In the genomic region with DNA sequence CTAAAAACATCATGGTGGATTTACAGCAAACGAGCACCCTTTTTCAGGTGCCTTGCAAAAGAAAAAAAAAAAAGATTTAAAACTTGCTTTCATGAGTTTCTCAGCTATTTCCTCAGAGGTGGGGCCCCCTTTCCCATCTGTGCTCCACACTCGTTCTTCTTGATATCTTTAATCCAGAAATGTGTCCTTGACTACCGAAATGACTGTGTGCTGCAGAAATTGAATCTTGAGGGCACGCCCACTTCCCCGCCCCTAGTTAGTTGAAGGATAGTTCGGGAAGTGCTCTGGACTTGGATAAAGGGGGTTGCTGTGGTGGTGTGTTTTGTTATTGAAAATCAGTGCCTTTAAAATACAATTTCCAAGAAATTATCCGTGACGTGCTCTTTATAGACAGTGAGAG, we compare ENCODE assay signal across 8 mouse cellular contexts. TPM values are rescaled to one million over a fixed set of nuclear protein-coding genes. Genes with fewer than 3 reads are reported as not detected.
DNase-seq lines count a peak whose midpoint lies in the region; ATAC-seq and TF ChIP-seq lines count a peak whose summit lies in the region.

No protein-coding gene starts in this region.

- peaks cover 9% of the 10 kb centered on the region for H3K4me1 ChIP-seq in forebrain, embryonic 11.5 days (replicated peaks; ENCODE audit: control insufficient read depth, insufficient read depth, low read length)
- H3K4me1 ChIP-seq in stomach, embryonic 14.5 days (ENCODE audit: control insufficient read depth, insufficient read depth, low read length): peaks cover 11% of the 10 kb centered on the region

- peak overlapping the region; percentile 63 for H3K4me2 ChIP-seq in forebrain, embryonic 11.5 days (ENCODE audit: low read depth, low read length, severe bottlenecking)
- peak overlapping the region; percentile 62 for H3K4me2 ChIP-seq in stomach, embryonic 14.5 days (replicated peaks; ENCODE audit: low read depth, low read length)

- H3K36me3 ChIP-seq in forebrain, embryonic 11.5 days (ENCODE audit: control insufficient read depth, insufficient read depth, low read length): no peaks in the 10 kb centered on the region
- no peaks in the 10 kb centered on the region for H3K36me3 ChIP-seq in stomach, embryonic 14.5 days (ENCODE audit: control insufficient read depth, insufficient read depth, low read length)

- no peak for TF ChIP-seq CTCF in brain, embryonic 14.5 days (IDR thresholded peaks at IDR 0.05; ENCODE audit: borderline replicate concordance, extremely low read depth, insufficient read depth, insufficient read length)

- H3K4me3 ChIP-seq in forebrain, embryonic 11.5 days (ENCODE audit: low read depth, low read length): peak overlapping the region; percentile 97
- peak overlapping the region; percentile 97 for H3K4me3 ChIP-seq in stomach, embryonic 14.5 days (ENCODE audit: low read depth, low read length)

- peak overlapping the region; percentile 30; the same call in 1 of the 2 replicates for H3K9ac ChIP-seq in forebrain, embryonic 11.5 days (ENCODE audit: low read length)
- H3K9ac ChIP-seq in stomach, embryonic 14.5 days (replicated peaks; ENCODE audit: low read depth, low read length): no peak overlapping the region; the same call in 1 of the 2 replicates

- no peak for TF ChIP-seq POLR2A in brain, embryonic 14.5 days (IDR thresholded peaks at IDR 0.05; ENCODE audit: borderline replicate concordance, extremely low read depth, insufficient read depth, insufficient read length, poor library complexity, severe bottlenecking)

- no peaks in the 10 kb centered on the region for H3K27me3 ChIP-seq in forebrain, embryonic 11.5 days (ENCODE audit: control insufficient read depth, insufficient read depth, low read length)
- H3K27me3 ChIP-seq in stomach, embryonic 14.5 days (ENCODE audit: control insufficient read depth, insufficient read depth, low read length): no peaks in the 10 kb centered on the region

- no peaks in the 10 kb centered on the region for H3K9me3 ChIP-seq in forebrain, embryonic 11.5 days (ENCODE audit: control insufficient read depth, low read length)
- H3K9me3 ChIP-seq in stomach, embryonic 14.5 days (ENCODE audit: control insufficient read depth, low read depth, low read length): no peaks in the 10 kb centered on the region

- 0% methylated on average over 8 of the region's 8 CpGs for WGBS in forebrain, embryonic 11.5 days
- WGBS in stomach, embryonic 14.5 days: under 1% methylated on average over 8 of the region's 8 CpGs

- intact Hi-C loops in heart, postnatal 25 days (cut with DNase I): loop anchor here (2.0 to 10.0 kb wide), 3 partner anchors 52 to 264 kb away; no protein-coding TSS in a partner anchor

- peak; percentile 43 for ATAC-seq in forebrain, embryonic 11.5 days (replicated peaks; ENCODE audit: low FRiP score)
- peak; percentile 32 for ATAC-seq in megakaryocyte progenitor cell, adult 5-6 weeks (replicated peaks; ENCODE audit: poor library complexity)
- no peak for ATAC-seq in stomach, embryonic 14.5 days (ENCODE audit: insufficient number of reproducible peaks, insufficient read depth, low FRiP score, low read depth)

- H3K27ac ChIP-seq in forebrain, embryonic 11.5 days (ENCODE audit: low read depth, low read length): peak overlapping the region; percentile 65
- peak overlapping the region; percentile 87 for H3K27ac ChIP-seq in stomach, embryonic 14.5 days (ENCODE audit: low read length)

- peak; percentile 29 for DNase-seq in layer of hippocampus, adult 9-11 months
- no peak for DNase-seq in layer of hippocampus, adult 9-10 months (ENCODE audit: low spot score)
- DNase-seq in brain, embryonic 14.5 days (ENCODE audit: low read depth): peak; percentile 82
- peak; percentile 71 for DNase-seq in forebrain, embryonic 11.5 days (ENCODE audit: low spot score)
- peak; percentile 40 for DNase-seq in heart, postnatal 25 days (ENCODE audit: low spot score)
- DNase-seq in kidney, postnatal 36 days: peak; percentile 90 to 93

RNA-seq across cellular contexts. Expression of gene Lrig1, which starts 0.7 kb away (rescaled TPM):
- 27.4 and 39.1 TPM in 2 replicates for polyA plus RNA-seq in brain, embryonic 14.5 days (2012; rRNA removed)
- 21.7 and 25.2 TPM in 2 replicates for polyA plus RNA-seq in forebrain, embryonic 11.5 days (2014; fragmentation: Nextera tagmentation; extraction: Ambion mirVana)
- 10 to 100 TPM; 35.3 to 35.9 TPM for total RNA-seq in heart, postnatal 25 days (2021)
- total RNA-seq in megakaryocyte progenitor cell, adult 5-6 weeks (2015): 0.24 and 0.44 TPM in 2 replicates
- total RNA-seq in megakaryocyte progenitor cell, adult 5-6 weeks (2017): 0.74 and 0.79 TPM in 2 replicates
- polyA plus RNA-seq in stomach, embryonic 14.5 days (2014; fragmentation: Nextera tagmentation; extraction: Ambion mirVana): 49.3 and 51.7 TPM in 2 replicates
